Mouse (Mus musculus): ENCODE measurements around the gene Esp6. TPM values are rescaled to one million over a fixed set of nuclear protein-coding genes. Genes with fewer than 3 reads are reported as not detected.
"Not testable (repeated sequence)": the region's sequence is repeated elsewhere in the genome, so short reads cannot be mapped to it uniquely, and the experiment has no call there.

Gene Esp6
- total RNA-seq (2021): not detected
- long read RNA-seq, experiment 1: 0 reads
- long read RNA-seq, experiment 2: 0 reads

GRCm38 (mm10) chr17:40561207-40561606, at the start of gene Esp6:
Gene Esp6 (plus strand): TSS chr17:40561507.
- no peak for DNase-seq

- DNase-seq: no peak
Observed at GRCm38 (mm10) chr17:40519818-40520217, 41.5 kb upstream of the Esp6 start, which contains the start of gene Esp8. Gene Esp8 (plus strand): TSS chr17:40520022.

GRCm38 (mm10) chr17:40529813-40530212, 31.5 kb upstream of the Esp6 start:
- DNase-seq: no peak

- DNase-seq: no peak
Observed at GRCm38 (mm10) chr17:40531147-40531546, 30.2 kb upstream of the Esp6 start.

- not testable (repeated sequence) for DNase-seq
Observed at GRCm38 (mm10) chr17:40547005-40547404, 14.3 kb upstream of the Esp6 start.

- DNase-seq: no peak
Observed at GRCm38 (mm10) chr17:40553470-40553869, 7.8 kb upstream of the Esp6 start.

GRCm38 (mm10) chr17:40583906-40584305, 22.6 kb downstream of the Esp6 start:
- not testable (repeated sequence) for DNase-seq

- no peak for DNase-seq
Observed at GRCm38 (mm10) chr17:40591297-40591696, 30.0 kb downstream of the Esp6 start.

GRCm38 (mm10) chr17:40598294-40598693, 37.0 kb downstream of the Esp6 start, which contains the start of gene Esp4:
Gene Esp4 (plus strand): TSS chr17:40598594.
- no peak for DNase-seq

Other genes with a start within 250 kb of the Esp6 start
- not detected for gene Crisp1, start 242.3 kb upstream of the Esp6 start, total RNA-seq (2021)
- not detected for gene Esp8, start 41.5 kb upstream of the Esp6 start, total RNA-seq (2021)
- not detected for gene Esp4, start 37.1 kb downstream of the Esp6 start, total RNA-seq (2021)
- not detected for gene Esp3, start 70.6 kb downstream of the Esp6 start, total RNA-seq (2021)
- not detected for gene Esp1, start 165.6 kb downstream of the Esp6 start, total RNA-seq (2021)
- gene Crisp2, start 245.5 kb downstream of the Esp6 start, total RNA-seq (2021): under 1 TPM in 1 of 2 experiments, not detected in 1; 0.26 TPM
- not detected for gene Rhag, start 249.6 kb downstream of the Esp6 start, total RNA-seq (2021)

All from adrenal gland, postnatal 36 days (tissue).